Mouse (Mus musculus) gastrocnemius, adult 2 months (tissue): ENCODE results near the gene Rnf103. TPM values are rescaled to one million over a fixed set of nuclear protein-coding genes. Genes with fewer than 3 reads are reported as not detected.
A peak's percentile ranks its signal among the peaks of the same experiment; 100 is the strongest.
"Not testable (repeated sequence)": the region's sequence is repeated elsewhere in the genome, so short reads cannot be mapped to it uniquely, and the experiment has no call there.

Experiments used
- DNase-seq: peaks from one replicate; pipeline ENCODE4 v3.0.0; 2022
- H3K27ac ChIP-seq: fragments of 200-600 bp; 2 replicates; pipeline ENCODE4 v1.8.1; 2022; ENCODE audit warnings: mild to moderate bottlenecking
- H3K4me3 ChIP-seq: fragments of 200-600 bp; 2 replicates; pipeline ENCODE4 v1.8.1; 2022; ENCODE audit warnings: mild to moderate bottlenecking, moderate library complexity
- CTCF ChIP-seq: fragments of 200-600 bp; IDR thresholded peaks from 2 replicates; pipeline ENCODE4 v1.8.1; 2022; ENCODE audit warnings: antibody characterized with exemption, mild to moderate bottlenecking, moderate library complexity
- intact Hi-C: fragments of 180-260 bp; cut with DNase I; formaldehyde crosslinking; loops from one replicate; pipeline ENCODE4 v1.15.1; 2025
- long read RNA-seq, 2 experiments: library from polyadenylated mRNA; stranded (forward); transcript quantifications; one replicate each; pipeline ENCODE4 v2.0.0; 2021
- total RNA-seq, 2 experiments: library from RNA; stranded (reverse); gene quantifications; 2 replicates each; pipeline ENCODE4 v1.2.3; 2021

The Rnf103 gene
- 10 to 100 TPM; 20.2 to 20.3 TPM for total RNA-seq
- long read RNA-seq, experiment 1, transcript Rnf103-201 (4 exons, 3,264 nt), result major isoform, 29 of 33 reads
- long read RNA-seq, experiment 1, partial matches to known transcripts, result 0 of 33 reads
- long read RNA-seq, experiment 1, other reads (novel, unspliced or antisense), result 4 of 33 reads
- long read RNA-seq, experiment 2, transcript Rnf103-201 (4 exons, 3,264 nt), result major isoform, 30 of 37 reads
- long read RNA-seq, experiment 2, partial matches to known transcripts, result 3 of 37 reads
- long read RNA-seq, experiment 2, other reads (novel, unspliced or antisense), result 3 of 37 reads

- Histone ChIP-seq H3K4me3 (peak within 1 kb of the TSS; percentile 90), H3K27ac (peak within 1 kb of the TSS; percentile 99)
- peak; percentile 64 for TF ChIP-seq CTCF
- intact Hi-C loops, result loop anchor here (2.0 to 10.0 kb wide), 5 partner anchors 51 to 327 kb away; partner anchors contain the start of genes Krcc1 and Rmnd5a
- peak; percentile 95 for DNase-seq
Observed at GRCm38 (mm10) chr6:71493675-71494340, at the start of gene Rnf103. Gene Rnf103 (plus strand): TSS chr6:71493894.

GRCm38 (mm10) chr6:71444756-71445155 is 48.9 kb upstream of the Rnf103 start:
- H3K4me3 ChIP-seq, result no peak overlapping the region
- intact Hi-C loops, result loop anchor here (5.0 kb wide), 2 partner anchors 98 to 188 kb away; partner anchors contain the start of genes Chmp3 and Kdm3a
- no peak for TF ChIP-seq CTCF
- DNase-seq, result no peak
- H3K27ac ChIP-seq, result no peak overlapping the region

GRCm38 (mm10) chr6:71445560-71445959 is 48.1 kb upstream of the Rnf103 start:
- H3K4me3 ChIP-seq, result no peak overlapping the region
- no peak for DNase-seq
- H3K27ac ChIP-seq, result no peak overlapping the region
- no peak for TF ChIP-seq CTCF
- intact Hi-C loops, result no loop called here

GRCm38 (mm10) chr6:71452792-71453191 is 40.9 kb upstream of the Rnf103 start:
- DNase-seq, result no peak
- no peak for TF ChIP-seq CTCF
- no peak overlapping the region for H3K4me3 ChIP-seq
- intact Hi-C loops, result no loop called here
- no peak overlapping the region for H3K27ac ChIP-seq

GRCm38 (mm10) chr6:71453983-71454739 is 39.5 kb upstream of the Rnf103 start:
- H3K4me3 ChIP-seq, H3K27ac ChIP-seq, intact Hi-C loops, DNase-seq: not testable (repeated sequence)

- intact Hi-C loops, result no loop called here
- H3K4me3 ChIP-seq, result no peak overlapping the region
- no peak for TF ChIP-seq CTCF
- no peak for DNase-seq
- H3K27ac ChIP-seq, result no peak overlapping the region
Observed at GRCm38 (mm10) chr6:71457956-71458608, 35.6 kb upstream of the Rnf103 start.

- intact Hi-C loops, result no loop called here
- DNase-seq, result no peak
- Histone ChIP-seq H3K4me3 (no peak overlapping the region), H3K27ac (no peak overlapping the region)
- TF ChIP-seq CTCF, result no peak
Observed at GRCm38 (mm10) chr6:71465146-71465545, 28.5 kb upstream of the Rnf103 start.

GRCm38 (mm10) chr6:71467766-71468165 is 25.9 kb upstream of the Rnf103 start:
- Histone ChIP-seq H3K4me3 (no peak overlapping the region), H3K27ac (no peak overlapping the region)
- no peak for TF ChIP-seq CTCF
- DNase-seq, result no peak
- intact Hi-C loops, result no loop called here

GRCm38 (mm10) chr6:71469291-71469690 is 24.4 kb upstream of the Rnf103 start:
- Histone ChIP-seq H3K4me3 (no peak overlapping the region), H3K27ac (no peak overlapping the region)
- no peak for DNase-seq
- intact Hi-C loops, result no loop called here
- no peak for TF ChIP-seq CTCF

- DNase-seq, result no peak
- no peak for TF ChIP-seq CTCF
- Histone ChIP-seq H3K27ac (no peak overlapping the region), H3K4me3 (no peak overlapping the region)
- intact Hi-C loops, result no loop called here
Observed at GRCm38 (mm10) chr6:71471830-71472520, 21.7 kb upstream of the Rnf103 start.

GRCm38 (mm10) chr6:71472786-71473185 is 20.9 kb upstream of the Rnf103 start:
- TF ChIP-seq CTCF, result no peak
- intact Hi-C loops, result no loop called here
- no peak for DNase-seq
- no peak overlapping the region for H3K4me3 ChIP-seq
- H3K27ac ChIP-seq, result no peak overlapping the region

- H3K27ac ChIP-seq, result no peak overlapping the region
- DNase-seq, result no peak
- intact Hi-C loops, result no loop called here
- H3K4me3 ChIP-seq, result no peak overlapping the region
- no peak for TF ChIP-seq CTCF
Observed at GRCm38 (mm10) chr6:71475604-71476003, 18.1 kb upstream of the Rnf103 start.
